Mouse (Mus musculus) urinary bladder, postnatal 36 days (tissue): ENCODE data around the gene Mbnl1.
"Not testable (repeated sequence)": the region's sequence is repeated elsewhere in the genome, so short reads cannot be mapped to it uniquely, and the experiment has no call there.

Experiments
- DNase-seq, 2 experiments: peaks; one replicate each; pipeline ENCODE4 v3.0.0; 2022; ENCODE audit warnings: low spot score in 2 of 2, mixed read lengths in 1 of 2

The Mbnl1 gene

GRCm38 (mm10) chr3:60489509-60489908 is 16.9 kb downstream of the Mbnl1 start:
- no peak for DNase-seq

DNA sequence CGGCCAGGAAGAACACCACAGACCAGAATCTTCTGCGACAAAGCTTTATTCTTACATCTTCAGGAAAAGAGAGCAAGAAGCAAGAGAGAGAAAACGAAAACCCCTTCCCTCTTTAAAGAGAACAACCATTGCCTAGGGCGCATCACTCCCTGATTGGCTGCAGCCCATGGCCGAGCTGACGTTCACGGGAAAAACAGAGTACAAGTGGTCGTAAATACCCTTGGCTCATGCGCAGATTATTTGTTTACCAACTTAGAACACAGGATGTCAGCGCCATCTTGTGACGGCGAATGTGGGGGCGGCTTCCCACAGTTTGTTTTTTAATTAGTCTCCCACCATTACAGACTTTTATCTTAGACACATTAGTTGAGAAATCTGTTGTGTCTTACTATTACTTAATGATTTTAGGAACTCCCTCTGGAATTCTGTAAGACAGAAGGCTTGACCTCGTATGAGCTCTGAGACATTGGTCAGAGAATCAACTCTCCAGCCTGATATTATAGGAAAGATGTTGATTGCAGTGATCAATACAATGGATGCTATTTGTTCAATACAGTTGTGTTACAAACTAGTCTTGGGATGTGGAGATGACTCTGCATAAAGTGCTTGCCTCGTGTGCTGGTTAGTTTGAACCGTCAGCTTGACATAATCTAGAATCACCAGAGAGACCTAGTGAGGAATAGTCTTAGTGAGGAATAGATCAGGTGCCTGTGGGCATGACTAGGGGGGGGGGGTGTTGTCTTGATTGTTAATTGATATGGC is 22.3 kb downstream of the Mbnl1 start:
- not testable (repeated sequence) for DNase-seq

DNA sequence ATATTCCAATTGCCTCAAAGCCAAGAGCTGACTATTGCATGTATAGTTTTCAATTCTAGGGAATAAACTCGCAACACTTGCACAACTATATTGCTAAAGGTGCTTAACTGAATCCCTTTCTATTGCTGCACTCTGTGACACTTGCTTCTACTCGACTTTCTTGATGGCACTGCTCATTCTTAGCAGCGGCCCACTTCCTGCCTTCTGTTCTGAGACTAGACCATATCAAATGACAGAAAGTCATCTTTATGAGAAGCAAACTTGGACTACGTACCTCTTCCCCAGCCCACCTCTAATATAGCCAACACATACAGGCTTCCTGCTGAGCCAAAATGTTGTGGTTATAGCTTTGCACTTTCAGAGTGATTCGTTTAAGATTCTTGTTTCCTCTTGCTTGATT is 23.6 kb downstream of the Mbnl1 start:
- no peak for DNase-seq

GRCm38 (mm10) chr3:60498151-60498550 is 25.5 kb downstream of the Mbnl1 start:
- no peak for DNase-seq

DNA sequence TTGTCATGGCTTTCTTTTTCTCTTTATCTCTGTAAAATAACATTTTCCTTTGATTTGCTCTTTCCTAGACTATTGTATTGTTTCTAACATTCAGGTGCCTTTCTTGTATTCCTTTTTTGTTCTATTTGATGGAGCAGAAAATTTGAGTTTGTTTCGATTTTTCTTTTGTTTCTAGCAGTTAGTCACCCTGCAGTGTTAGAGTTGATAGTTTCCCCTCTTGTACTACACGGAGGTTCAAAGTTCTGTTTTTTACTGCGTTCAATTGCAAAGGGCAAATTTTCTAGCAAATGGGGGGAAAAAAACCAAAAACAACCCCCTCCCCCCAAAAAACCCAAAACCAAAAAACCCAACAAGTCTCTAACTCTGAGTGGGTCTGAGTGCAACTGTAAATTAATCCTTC is 26.0 kb downstream of the Mbnl1 start:
- no peak for DNase-seq

DNA sequence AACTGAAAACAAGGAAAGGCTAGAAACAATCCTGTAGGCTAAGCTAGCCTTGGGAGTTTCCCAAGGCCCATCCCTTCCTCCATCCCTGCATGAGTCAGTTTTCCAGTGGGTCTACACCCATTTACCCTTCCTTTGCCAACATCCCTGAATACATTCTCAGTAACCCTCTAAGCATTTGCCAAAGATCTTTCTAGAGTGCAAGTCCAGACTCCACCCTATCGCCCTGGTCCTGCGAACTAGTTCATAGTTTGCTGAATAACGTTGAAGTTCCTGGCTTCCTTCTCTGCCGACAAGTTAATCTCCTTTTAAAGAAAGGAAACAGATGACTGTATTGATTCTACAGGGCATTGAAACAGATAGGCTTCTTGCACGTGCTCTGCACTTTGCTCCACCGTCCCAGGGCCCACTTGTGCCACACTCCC is 26.5 kb downstream of the Mbnl1 start:
- no peak for DNase-seq

- no peak for DNase-seq
Measured at GRCm38 (mm10) chr3:60499718-60500450, 27.3 kb downstream of the Mbnl1 start.

DNA sequence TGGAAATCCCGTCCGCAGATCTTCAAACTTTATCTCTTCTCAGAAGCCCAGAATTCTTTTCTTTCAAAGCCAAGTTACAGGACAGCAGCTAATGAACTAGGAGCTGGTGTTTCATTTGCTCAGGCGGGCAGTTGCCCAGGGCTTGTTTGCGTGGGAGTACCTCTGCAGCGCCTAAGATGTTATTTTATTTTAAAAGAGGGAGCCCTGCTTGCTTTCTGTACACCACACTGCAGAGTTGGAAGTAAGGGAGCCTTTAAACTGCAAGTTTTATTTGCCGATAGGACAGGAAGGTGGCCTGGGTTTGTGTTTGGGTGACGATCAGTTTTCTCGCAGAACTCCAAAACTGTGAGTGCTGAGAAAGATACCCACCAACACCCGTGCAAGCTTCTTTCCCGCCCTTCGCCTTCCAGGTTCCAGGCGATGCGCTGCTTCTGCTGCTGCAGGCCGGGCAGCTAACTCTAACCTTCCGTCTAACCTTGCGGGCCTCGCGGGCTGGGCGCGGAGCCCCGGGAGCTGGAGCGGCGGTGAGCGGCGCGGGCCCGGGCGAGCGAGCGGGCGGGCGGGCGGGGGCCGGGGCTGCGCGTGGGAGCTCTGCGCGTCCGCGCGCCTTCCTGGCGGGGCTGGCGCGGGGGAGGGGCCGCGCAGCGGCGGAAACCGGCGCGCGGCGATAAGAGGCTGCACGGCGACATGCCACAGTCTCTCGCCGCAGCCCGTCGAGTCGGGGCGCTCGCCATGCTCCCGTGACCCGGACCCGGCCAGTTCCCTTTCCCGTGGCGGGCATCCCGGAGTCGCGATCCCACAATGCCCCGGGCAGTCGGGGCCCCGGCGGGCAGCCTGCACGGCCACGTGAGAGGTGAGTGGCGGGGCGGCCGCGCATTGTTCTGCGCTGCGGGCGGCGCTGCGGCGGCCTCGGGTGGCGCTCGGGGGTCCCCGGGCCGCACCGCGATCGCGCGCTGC is 28.2 kb downstream of the Mbnl1 start:
- peak; percentile 75 to 82 for DNase-seq

- peak; percentile 69 to 73 for DNase-seq
Measured at GRCm38 (mm10) chr3:60501561-60502151, 29.0 kb downstream of the Mbnl1 start.

DNA sequence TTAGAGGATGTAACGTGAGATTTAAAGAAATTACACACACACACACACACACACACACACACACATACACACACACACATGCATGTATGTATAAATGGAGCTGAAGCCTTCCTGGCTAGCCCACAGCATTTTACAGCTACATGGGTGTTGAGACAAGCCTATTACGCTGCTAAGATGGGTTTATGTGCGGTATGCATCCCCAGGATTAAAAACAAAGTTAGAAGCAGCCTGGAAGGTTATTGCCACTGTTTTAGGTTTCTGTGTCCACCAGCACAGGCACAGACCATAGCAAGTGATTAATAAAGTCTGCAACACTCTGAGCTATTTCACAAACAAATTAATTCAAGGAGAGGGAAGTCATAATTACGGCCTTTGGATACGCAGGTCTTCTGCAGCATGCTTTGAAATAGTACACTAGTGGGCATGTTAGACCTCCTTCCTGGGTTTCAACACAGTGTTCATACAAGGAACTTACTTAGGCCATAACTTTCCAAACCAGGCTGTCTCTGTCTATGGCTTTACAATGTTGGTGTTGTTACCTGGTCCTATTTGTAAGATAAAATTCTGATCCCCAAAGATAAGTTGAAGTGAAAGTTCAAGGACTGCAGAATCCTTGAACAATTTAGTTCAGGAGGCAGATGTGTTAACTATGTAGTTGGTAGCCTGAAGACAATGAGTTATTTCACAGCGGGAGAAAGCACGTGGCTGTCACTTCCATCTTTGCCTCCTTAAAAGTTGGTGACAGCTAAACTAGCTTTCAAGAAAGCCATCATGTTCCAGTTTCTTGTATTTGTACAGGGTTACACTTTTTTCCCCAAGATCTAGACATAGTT is 29.7 kb downstream of the Mbnl1 start:
- DNase-seq, result no peak

- DNase-seq, result no peak
Measured at GRCm38 (mm10) chr3:60503196-60503595, 30.6 kb downstream of the Mbnl1 start.

DNA sequence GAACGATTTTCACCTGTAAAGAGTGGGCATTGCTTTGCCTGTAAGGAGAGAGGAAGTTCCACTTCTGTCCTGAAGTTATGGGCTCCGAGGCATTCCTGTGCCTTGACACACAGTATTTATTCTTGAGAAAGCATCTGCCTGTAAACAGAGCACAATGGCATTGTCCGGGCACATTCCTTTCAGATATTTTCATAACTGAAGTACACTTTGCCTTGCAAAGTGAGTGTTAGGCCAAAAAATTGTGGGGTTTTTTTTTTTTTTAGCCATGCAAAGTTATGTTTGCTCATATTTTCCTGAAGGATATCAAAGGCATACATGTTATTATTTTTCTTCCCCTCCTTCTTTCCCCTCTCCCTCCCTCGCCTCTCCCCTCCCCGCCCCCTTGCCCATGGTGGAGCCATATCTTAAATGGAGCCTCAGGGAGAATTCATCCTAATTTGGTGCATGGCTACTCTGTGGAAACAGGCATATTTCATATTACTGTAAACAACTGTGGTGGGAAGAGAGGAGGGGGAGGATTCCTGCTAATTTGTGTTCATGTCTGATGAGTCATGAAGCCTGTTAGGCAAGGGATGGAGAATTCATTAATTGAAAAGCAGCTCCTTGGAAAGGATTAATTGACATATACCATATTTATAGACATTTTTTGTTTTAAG is 32.3 kb downstream of the Mbnl1 start:
- DNase-seq, result no peak

- no peak for DNase-seq
Measured at GRCm38 (mm10) chr3:60506821-60507220, 34.2 kb downstream of the Mbnl1 start.

DNA sequence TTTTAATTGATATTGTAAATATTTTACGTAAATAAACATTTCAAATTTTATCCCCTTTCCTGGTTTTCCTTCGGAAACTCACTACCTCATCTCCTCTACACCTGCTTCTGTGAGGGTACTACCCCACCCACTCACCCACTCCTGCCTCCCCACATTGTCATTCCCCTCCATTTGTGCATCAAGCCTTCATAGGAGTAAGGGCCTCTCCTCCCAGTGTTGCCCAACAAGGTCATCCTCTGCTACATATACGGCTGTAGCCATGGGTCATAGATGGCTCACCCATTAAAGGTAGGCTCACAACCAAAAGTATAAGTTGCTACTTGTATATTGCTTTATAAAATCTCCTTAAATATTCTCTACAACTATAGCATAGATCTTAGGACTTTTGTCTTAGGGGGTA is 34.9 kb downstream of the Mbnl1 start:
- DNase-seq, result no peak

DNA sequence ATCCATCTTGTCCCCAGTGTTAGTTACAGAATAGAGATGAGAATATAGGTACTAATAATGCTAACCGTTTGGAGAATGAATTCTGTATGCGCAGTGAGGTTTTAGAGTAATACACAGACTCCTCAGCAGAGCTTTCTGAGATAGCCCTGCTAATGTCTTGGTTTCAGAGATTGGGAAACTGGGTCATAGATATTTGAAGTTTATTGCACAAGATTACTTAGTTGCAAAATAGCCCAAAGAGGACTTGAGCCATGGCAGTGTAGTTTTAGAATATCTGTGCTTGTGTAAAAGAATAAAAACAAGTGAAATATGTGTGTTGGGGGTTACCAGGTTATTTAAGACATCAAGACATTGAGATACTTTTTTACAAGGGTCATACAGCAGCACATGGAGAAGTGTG is 35.3 kb downstream of the Mbnl1 start:
- DNase-seq, result no peak

DNA sequence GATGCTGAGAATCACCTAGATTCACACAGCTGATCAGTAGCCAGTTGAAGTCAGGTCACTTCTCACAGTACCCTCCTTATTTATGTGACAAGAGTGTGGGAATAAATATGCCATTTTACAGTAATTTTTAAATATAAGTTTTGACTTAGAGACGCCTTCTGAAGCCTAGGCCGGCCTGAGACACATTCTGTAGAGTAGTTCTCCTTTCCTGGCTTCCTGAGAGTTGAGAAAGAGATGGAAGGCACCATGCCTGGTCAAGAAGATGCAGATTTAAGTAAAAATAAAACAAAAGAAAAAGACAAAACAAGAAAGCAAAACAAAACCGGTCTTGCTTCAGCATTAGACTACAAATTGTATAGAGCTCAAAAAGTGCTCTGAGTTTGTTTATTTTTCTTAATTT is 38.6 kb downstream of the Mbnl1 start:
- no peak for DNase-seq

DNA sequence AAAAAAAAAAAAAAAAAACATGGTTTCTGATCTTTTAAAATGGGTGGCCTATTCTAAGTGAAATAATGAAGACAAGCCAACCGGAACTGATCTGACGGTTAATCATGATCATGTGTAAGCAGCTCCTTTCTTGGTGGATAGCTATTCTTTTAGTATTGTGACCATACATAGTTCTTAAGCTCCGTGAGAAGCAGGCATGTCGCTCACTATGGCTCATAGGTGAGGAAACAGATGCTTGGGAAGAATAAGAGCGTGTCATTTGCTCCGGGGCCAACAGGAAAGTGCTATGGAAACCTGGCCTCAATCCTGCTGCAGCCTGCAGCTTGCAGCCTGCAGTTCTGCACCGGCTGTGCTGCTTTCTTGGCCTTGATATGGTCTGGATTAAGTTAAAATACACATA is 40.7 kb downstream of the Mbnl1 start:
- DNase-seq, result no peak

DNA sequence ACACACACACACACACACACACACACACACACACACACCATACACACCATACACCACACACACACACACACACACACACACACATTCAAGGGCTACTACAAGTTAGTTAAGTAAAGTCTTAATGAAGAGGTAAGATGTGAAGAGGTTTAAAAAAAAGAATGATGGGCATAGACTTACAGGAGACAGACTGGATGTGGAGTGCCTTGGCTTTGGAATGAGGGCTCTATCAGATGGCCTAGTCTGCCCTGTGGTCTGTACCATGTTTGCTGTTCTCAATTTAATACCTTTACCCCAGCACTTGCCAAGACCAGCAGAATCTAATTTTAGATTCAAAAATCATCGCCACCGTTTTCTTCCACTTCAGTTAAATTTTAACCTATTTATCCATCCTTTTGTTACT is 41.1 kb downstream of the Mbnl1 start:
- DNase-seq, result no peak

GRCm38 (mm10) chr3:60515430-60515829 is 42.8 kb downstream of the Mbnl1 start:
- DNase-seq, result no peak

DNA sequence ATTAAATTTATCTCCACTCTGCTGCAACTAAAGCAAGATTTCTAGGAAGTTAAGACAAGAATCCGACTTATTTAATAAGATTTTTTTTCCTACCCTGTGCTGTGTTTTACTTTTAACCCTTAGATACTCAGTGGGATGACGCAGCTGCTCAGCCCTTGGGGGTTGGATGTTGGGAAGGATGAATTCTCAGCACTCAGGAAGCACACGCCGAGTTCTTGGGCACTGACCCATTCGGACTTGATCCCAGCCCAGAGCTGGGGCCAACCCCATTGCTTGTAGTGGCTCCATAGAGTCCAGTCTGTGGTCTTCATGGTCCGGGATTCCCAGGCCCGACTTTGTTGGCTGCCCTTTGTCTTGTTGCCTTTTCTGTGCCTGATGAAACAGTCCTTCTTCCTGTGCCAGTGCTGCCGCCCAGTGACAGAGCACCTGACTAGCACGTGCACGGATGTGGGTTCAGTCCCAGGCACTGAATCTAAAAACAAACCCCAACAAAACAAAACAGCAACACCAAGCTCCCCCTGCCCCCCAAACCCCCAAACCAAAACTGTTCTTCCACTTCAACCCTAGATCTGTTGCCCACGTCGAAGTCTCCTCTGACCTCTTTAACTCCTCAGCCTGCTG is 43.5 kb downstream of the Mbnl1 start:
- peak in 1 of 2 experiments; percentile 61 for DNase-seq
